Mouse (Mus musculus): ENCODE data around the gene Fgfr2. TPM values are rescaled to one million over a fixed set of nuclear protein-coding genes. Genes with fewer than 3 reads are reported as not detected.
A peak's percentile ranks its signal among the peaks of the same experiment; 100 is the strongest.

The Fgfr2 gene
- total RNA-seq, 2 experiments from 2014 or later, result 2.1 to 3.9 TPM

GRCm38 (mm10) chr7:132330179-132330578, 793.0 kb downstream of the Fgfr2 start:
- no peak for DNase-seq
- intact Hi-C loops (cut with DNase I), result no loop called here

- no peak for DNase-seq
- intact Hi-C loops (cut with DNase I), result no loop called here
Observed at GRCm38 (mm10) chr7:132328648-132329047, 794.5 kb downstream of the Fgfr2 start.

GRCm38 (mm10) chr7:132325549-132326331, 797.4 kb downstream of the Fgfr2 start:
- intact Hi-C loops (cut with DNase I), result no loop called here

GRCm38 (mm10) chr7:132323430-132323829, 799.7 kb downstream of the Fgfr2 start:
- DNase-seq, result no peak
- intact Hi-C loops (cut with DNase I), result no loop called here

More at GRCm38 (mm10) chr7:132325549-132326331, 797.4 kb downstream of the Fgfr2 start:
- peak; percentile 53 to 73 for DNase-seq

GRCm38 (mm10) chr7:132321392-132321958, 801.7 kb downstream of the Fgfr2 start:
- DNase-seq, result no peak
- intact Hi-C loops (cut with DNase I), result no loop called here

- no peak for DNase-seq
Observed at GRCm38 (mm10) chr7:132317036-132317541, 806.1 kb downstream of the Fgfr2 start, which contains the start of gene Chst15. TSS of gene Chst15 (minus strand) at chr7:132317228.

GRCm38 (mm10) chr7:132316101-132317035, 806.8 kb downstream of the Fgfr2 start:
- peak; percentile 72 to 73 for DNase-seq
- intact Hi-C loops (cut with DNase I), result loop anchor here (2.0 to 5.0 kb wide), 3 partner anchors 64 to 234 kb away; no protein-coding TSS in a partner anchor

More at GRCm38 (mm10) chr7:132317036-132317541, 806.1 kb downstream of the Fgfr2 start, which contains the start of gene Chst15:
- intact Hi-C loops (cut with DNase I), result loop anchor here (2.0 to 5.0 kb wide), 3 partner anchors 65 to 234 kb away; no protein-coding TSS in a partner anchor

- intact Hi-C loops (cut with DNase I), result loop anchor here (2.0 to 5.0 kb wide), 4 partner anchors 63 to 235 kb away; no protein-coding TSS in a partner anchor
- peak; percentile 69 to 79 for DNase-seq
Observed at GRCm38 (mm10) chr7:132315149-132316091, 807.7 kb downstream of the Fgfr2 start.

GRCm38 (mm10) chr7:132312396-132312795, 810.8 kb downstream of the Fgfr2 start:
- no peak for DNase-seq
- intact Hi-C loops (cut with DNase I), result no loop called here

- DNase-seq, result no peak
- intact Hi-C loops (cut with DNase I), result no loop called here
Observed at GRCm38 (mm10) chr7:132308537-132309191, 814.5 kb downstream of the Fgfr2 start.

GRCm38 (mm10) chr7:132307722-132308271, 815.4 kb downstream of the Fgfr2 start:
- DNase-seq, result no peak
- intact Hi-C loops (cut with DNase I), result no loop called here

GRCm38 (mm10) chr7:132306671-132307412, 816.3 kb downstream of the Fgfr2 start:
- intact Hi-C loops (cut with DNase I), result no loop called here
- DNase-seq, result no peak

GRCm38 (mm10) chr7:132305492-132306375, 817.4 kb downstream of the Fgfr2 start:
- intact Hi-C loops (cut with DNase I), result no loop called here
- no peak for DNase-seq

GRCm38 (mm10) chr7:132304424-132305085, 818.6 kb downstream of the Fgfr2 start:
- no peak for DNase-seq
- intact Hi-C loops (cut with DNase I), result no loop called here

GRCm38 (mm10) chr7:132303988-132304387, 819.2 kb downstream of the Fgfr2 start:
- intact Hi-C loops (cut with DNase I), result no loop called here
- DNase-seq, result no peak

Measured in heart, postnatal 14 days (tissue).